Mouse (Mus musculus) kidney, embryonic 16.5 days (tissue): ENCODE data around the gene Zfp446. TPM values are rescaled to one million over a fixed set of nuclear protein-coding genes. Genes with fewer than 3 reads are reported as not detected.

ENCODE experiments used
- ATAC-seq: fragments of 200-750 bp; cut with Nextera tagmentation; 2 replicates; pipeline ENCODE4 v1.8.0; 2017; ENCODE audit warnings: moderate TSS enrichment; ENCODE audit not compliant: low FRiP score, low TSS enrichment
- H3K27ac ChIP-seq: fragments of 300-500 bp; sonication (generic); 2 replicates; pipeline ENCODE4 v1.5.1; 2014; ENCODE audit warnings: low read length
- H3K27me3 ChIP-seq: fragments of 300-500 bp; sonication (generic); 2 replicates; pipeline ENCODE4 v1.6.1; 2014; ENCODE audit warnings: low read length, control low read depth, mixed read lengths; ENCODE audit not compliant: insufficient read depth
- H3K36me3 ChIP-seq: fragments of 300-500 bp; sonication (generic); 2 replicates; pipeline ENCODE4 v1.6.1; 2014; ENCODE audit warnings: low read length, control low read depth, mixed read lengths; ENCODE audit not compliant: insufficient read depth
- H3K4me1 ChIP-seq: fragments of 300-500 bp; sonication (generic); 2 replicates; pipeline ENCODE4 v1.6.1; 2014; ENCODE audit warnings: low read length, control low read depth, mixed read lengths; ENCODE audit not compliant: insufficient read depth
- H3K4me2 ChIP-seq: fragments of 300-500 bp; sonication (generic); replicated peaks from 2 replicates; pipeline ENCODE4 v1.6.1; 2014; ENCODE audit warnings: low read depth, low read length
- H3K4me3 ChIP-seq: fragments of 300-500 bp; sonication (generic); 2 replicates; pipeline ENCODE4 v1.5.1; 2014; ENCODE audit warnings: mild to moderate bottlenecking, low read length
- H3K9ac ChIP-seq: fragments of 300-500 bp; sonication (generic); replicated peaks from 2 replicates; pipeline ENCODE4 v1.6.1; 2014; ENCODE audit warnings: low read length
- H3K9me3 ChIP-seq: fragments of 300-500 bp; sonication (generic); 2 replicates; pipeline ENCODE4 v1.6.1; 2016; ENCODE audit warnings: low read length, control low read depth
- WGBS: fragments of 180-500 bp; shearing (Covaris S2); extraction: QIAGEN DNeasy Blood & Tissue Kit; methylation state at CpG from one replicate; pipeline ENCODE4 v1.1.7; 2014; 5-methylcytosine and 5-hydroxymethylcytosine counted together
- polyA plus RNA-seq: library from polyadenylated mRNA; unstranded; fragments of >200 nt; fragmentation: Nextera tagmentation; extraction: Ambion mirVana; gene quantifications from 2 replicates; pipeline ENCODE4 v1.2.1, GENCODE M21; 2015

The Zfp446 gene
- polyA plus RNA-seq, 1 experiment from 2014 or later = 12.4 TPM

GRCm38 (mm10) chr7:12980291-12980690 is 2.6 kb downstream of the Zfp446 start:
- H3K4me2 ChIP-seq = no peak overlapping the region
- H3K9me3 ChIP-seq = no peaks in the 10 kb centered on the region
- no peak overlapping the region for H3K27ac ChIP-seq
- no peak overlapping the region for H3K4me3 ChIP-seq
- H3K4me1 ChIP-seq = peaks cover 15% of the 10 kb centered on the region
- no peak overlapping the region for H3K9ac ChIP-seq
- ATAC-seq = no peak
- no peaks in the 10 kb centered on the region for H3K36me3 ChIP-seq
- WGBS = 77% methylated on average over 7 of the region's 7 CpGs
- H3K27me3 ChIP-seq = no peaks in the 10 kb centered on the region

DNA sequence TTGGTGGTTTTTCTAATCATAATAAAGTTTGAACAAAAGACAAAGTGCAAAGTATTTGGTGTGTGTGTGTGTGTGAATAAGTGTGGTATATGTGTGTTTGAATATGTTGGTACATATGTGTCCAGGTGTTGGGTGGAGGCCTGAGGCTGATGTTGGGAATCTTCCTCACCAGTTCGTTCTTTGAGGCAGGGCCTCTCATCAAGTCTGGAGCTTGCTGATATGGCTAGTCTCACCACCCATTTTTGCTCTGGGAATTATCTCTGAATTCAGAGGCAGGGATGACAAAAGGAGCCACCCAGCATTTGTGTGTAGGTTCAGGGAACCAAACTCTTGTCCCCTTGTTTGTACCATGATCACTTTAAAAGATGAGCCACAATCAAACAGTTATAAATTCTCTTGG is 8.1 kb downstream of the Zfp446 start:
- H3K36me3 ChIP-seq = no peaks in the 10 kb centered on the region
- H3K4me3 ChIP-seq = no peak overlapping the region

GRCm38 (mm10) chr7:12986906-12987305 is 9.3 kb downstream of the Zfp446 start:
- H3K9me3 ChIP-seq = no peaks in the 10 kb centered on the region
- 90% methylated on average over 8 of the region's 8 CpGs for WGBS

More for the DNA sequence above, 8.1 kb downstream of the Zfp446 start:
- no peaks in the 10 kb centered on the region for H3K4me1 ChIP-seq
- H3K9me3 ChIP-seq = no peaks in the 10 kb centered on the region
- H3K9ac ChIP-seq = no peak overlapping the region
- no peak overlapping the region for H3K27ac ChIP-seq
- H3K27me3 ChIP-seq = no peaks in the 10 kb centered on the region
- H3K4me2 ChIP-seq = no peak overlapping the region
- ATAC-seq = no peak
- 83% methylated on average over 1 of the region's 1 CpGs for WGBS

DNA sequence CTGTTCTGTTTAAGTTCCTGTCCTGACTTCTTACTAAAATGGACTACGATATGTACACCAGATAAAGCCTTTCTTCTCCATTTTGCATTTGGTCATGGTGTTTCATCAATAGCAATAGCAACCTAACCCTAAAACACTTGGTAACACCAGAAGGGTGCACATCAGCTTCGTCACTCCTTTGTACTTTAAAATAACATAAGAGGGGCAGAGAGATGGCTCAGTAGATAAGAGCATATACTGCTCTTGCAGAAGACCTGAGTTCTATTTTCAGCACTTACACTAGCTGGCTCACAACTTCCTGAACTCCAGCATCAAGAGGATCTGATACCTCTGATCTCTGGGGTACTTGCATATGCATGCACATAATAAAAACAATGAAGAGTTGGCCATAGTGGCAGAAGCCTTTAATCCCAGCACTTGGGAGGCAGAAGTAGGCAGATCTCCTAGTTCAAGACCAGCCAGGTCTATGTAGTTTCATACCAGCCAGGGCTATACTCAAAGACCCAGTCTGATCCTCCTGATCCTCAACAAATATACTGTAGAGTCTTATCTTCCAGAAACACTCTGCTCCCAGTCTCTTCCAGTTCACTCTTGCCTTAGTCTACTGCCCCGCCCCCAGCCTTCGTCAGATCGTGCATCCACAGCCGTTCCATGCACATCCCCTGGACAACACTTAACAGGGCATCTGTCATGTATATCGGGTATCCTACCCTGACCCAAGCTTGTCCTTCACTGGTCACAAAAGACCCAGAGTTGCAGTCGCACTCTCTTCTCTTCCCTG is 10.0 kb downstream of the Zfp446 start:
- Histone ChIP-seq H3K4me1 (no peaks in the 10 kb centered on the region), H3K27me3 (no peaks in the 10 kb centered on the region), H3K9ac (no peak overlapping the region), H3K27ac (no peak overlapping the region), H3K9me3 (no peaks in the 10 kb centered on the region), H3K36me3 (no peaks in the 10 kb centered on the region), H3K4me2 (no peak overlapping the region), H3K4me3 (no peak overlapping the region)
- 75% methylated on average over 8 of the region's 8 CpGs for WGBS
- no peak for ATAC-seq

More at GRCm38 (mm10) chr7:12986906-12987305, 9.3 kb downstream of the Zfp446 start:
- Histone ChIP-seq H3K4me2 (no peak overlapping the region), H3K9ac (no peak overlapping the region), H3K27ac (no peak overlapping the region), H3K27me3 (no peaks in the 10 kb centered on the region), H3K36me3 (no peaks in the 10 kb centered on the region), H3K4me1 (no peaks in the 10 kb centered on the region), H3K4me3 (no peak overlapping the region)
- ATAC-seq = no peak

DNA sequence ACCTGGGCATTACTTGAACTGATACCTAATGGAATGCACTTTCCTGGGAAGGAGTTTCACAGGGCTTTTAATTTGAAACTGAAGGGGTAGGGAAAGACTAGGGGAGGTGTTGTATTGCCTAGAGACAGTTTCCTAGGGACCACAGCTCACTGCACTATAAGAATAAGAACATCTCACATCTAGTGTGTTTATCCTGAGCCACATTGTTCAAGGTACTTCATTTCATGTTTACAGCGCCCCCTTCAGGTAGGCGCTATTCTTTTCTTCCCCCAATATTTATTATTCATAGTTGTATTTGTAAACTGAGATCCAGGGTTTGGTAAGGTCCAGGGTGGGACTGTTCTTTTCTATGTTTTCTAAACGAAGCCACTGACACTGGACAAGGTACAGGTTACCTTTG is 14.6 kb downstream of the Zfp446 start:
- Histone ChIP-seq H3K4me2 (no peak overlapping the region), H3K9me3 (no peaks in the 10 kb centered on the region), H3K27me3 (no peaks in the 10 kb centered on the region), H3K4me3 (no peak overlapping the region), H3K36me3 (no peaks in the 10 kb centered on the region), H3K9ac (no peak overlapping the region), H3K4me1 (no peaks in the 10 kb centered on the region), H3K27ac (no peak overlapping the region)
- WGBS = 2% methylated on average over 3 of the region's 3 CpGs
- no peak for ATAC-seq

GRCm38 (mm10) chr7:12993148-12993547 is 15.5 kb downstream of the Zfp446 start:
- H3K4me2 ChIP-seq = no peak overlapping the region
- H3K4me1 ChIP-seq = no peaks in the 10 kb centered on the region
- no peak overlapping the region for H3K9ac ChIP-seq
- H3K27ac ChIP-seq = no peak overlapping the region
- no peaks in the 10 kb centered on the region for H3K36me3 ChIP-seq
- 87% methylated on average over 10 of the region's 10 CpGs for WGBS
- H3K9me3 ChIP-seq = no peaks in the 10 kb centered on the region
- ATAC-seq = no peak
- no peak overlapping the region for H3K4me3 ChIP-seq
- H3K27me3 ChIP-seq = no peaks in the 10 kb centered on the region

GRCm38 (mm10) chr7:12995862-12996261 is 18.2 kb downstream of the Zfp446 start:
- Histone ChIP-seq H3K36me3 (no peaks in the 10 kb centered on the region), H3K4me3 (no peak overlapping the region), H3K27ac (no peak overlapping the region), H3K27me3 (no peaks in the 10 kb centered on the region), H3K9me3 (no peaks in the 10 kb centered on the region), H3K4me1 (no peaks in the 10 kb centered on the region), H3K9ac (no peak overlapping the region), H3K4me2 (no peak overlapping the region)
- ATAC-seq = no peak

DNA sequence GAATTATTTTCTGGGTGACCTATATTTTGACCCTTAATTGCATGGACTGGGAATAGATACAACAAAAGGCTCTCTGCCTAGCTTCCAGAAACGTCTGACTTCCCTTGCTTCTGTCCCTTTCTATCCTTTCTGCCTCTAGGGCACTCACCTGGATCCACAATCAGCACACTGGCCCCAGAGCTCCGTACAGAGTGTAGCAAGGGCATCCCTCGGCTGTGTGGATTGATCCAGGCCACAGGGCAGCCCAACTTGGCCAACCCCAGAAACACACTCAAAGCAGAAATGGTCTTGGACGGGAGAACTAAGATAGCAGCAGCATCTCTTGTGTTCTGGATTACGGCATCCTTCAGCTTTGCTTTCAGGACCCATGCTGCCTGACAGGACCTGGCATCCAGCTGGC is 19.6 kb downstream of the Zfp446 start:
- no peaks in the 10 kb centered on the region for H3K27me3 ChIP-seq
- ATAC-seq = no peak
- H3K9me3 ChIP-seq = no peaks in the 10 kb centered on the region
- no peak overlapping the region for H3K9ac ChIP-seq
- H3K4me1 ChIP-seq = no peaks in the 10 kb centered on the region
- 69% methylated on average over 5 of the region's 5 CpGs for WGBS
- no peak overlapping the region for H3K4me2 ChIP-seq
- no peak overlapping the region for H3K27ac ChIP-seq
- H3K36me3 ChIP-seq = no peaks in the 10 kb centered on the region
- H3K4me3 ChIP-seq = no peak overlapping the region

DNA sequence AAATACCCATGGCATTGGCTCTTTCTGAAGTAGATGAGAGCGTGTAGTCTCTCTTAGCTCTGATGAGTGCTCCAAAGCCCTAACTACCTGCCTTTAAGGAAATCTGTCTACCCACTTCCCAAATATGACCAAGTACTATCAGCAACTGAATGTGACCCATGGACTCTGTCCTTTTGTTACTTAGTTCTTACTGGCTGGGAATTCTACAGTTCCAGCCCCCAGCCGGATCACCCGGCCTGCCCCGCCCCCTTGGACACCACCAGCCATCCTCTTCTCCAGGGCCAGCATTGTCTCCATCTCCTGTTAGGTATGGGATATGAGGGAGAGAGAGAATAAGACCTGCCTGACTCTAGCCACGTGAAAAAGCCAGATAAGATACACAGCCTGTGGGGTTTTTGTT is 20.4 kb downstream of the Zfp446 start, which contains the start of gene Slc27a5:
Gene Slc27a5 (minus strand): TSS at position 140 of the 400 bp plus-strand sequence.
- Histone ChIP-seq H3K27me3 (no peaks in the 10 kb centered on the region), H3K9me3 (no peaks in the 10 kb centered on the region), H3K4me3 (no peak within 1 kb of the TSS), H3K4me2 (no peak within 1 kb of the TSS), H3K9ac (no peak within 1 kb of the TSS), H3K4me1 (no peaks in the 10 kb centered on the region), H3K36me3 (no peaks in the 10 kb centered on the region), H3K27ac (no peak within 1 kb of the TSS)
- WGBS = 69% methylated on average over 5 of the region's 5 CpGs
- ATAC-seq = no peak

DNA sequence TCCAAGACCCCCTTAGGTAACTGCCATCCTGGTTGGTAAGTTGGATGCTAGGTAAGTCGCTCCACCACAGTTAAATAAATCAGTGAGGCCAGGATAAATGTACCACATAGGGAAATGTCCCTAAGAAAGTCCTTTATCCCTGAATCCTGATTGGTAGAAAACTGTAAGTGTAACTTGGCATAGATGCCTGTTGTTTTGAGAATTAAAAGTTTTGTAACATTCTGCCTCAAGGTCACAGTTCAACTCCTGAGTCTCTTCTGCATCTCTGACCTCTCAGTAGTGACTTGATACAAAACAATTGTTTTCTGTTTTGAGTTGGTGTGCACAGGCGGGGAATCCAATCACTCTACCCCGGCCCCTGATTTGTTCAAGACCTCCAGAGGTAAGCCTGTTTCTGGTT is 21.2 kb downstream of the Zfp446 start, which contains the start of gene Trim28:
Gene Trim28 (plus strand): TSS at position 264 of the 400 bp plus-strand sequence.
- Histone ChIP-seq H3K9ac (no peak within 1 kb of the TSS), H3K27me3 (no peaks in the 10 kb centered on the region), H3K9me3 (no peaks in the 10 kb centered on the region), H3K4me2 (no peak within 1 kb of the TSS), H3K27ac (no peak within 1 kb of the TSS), H3K4me3 (no peak within 1 kb of the TSS), H3K36me3 (no peaks in the 10 kb centered on the region), H3K4me1 (no peaks in the 10 kb centered on the region)
- 74% methylated on average over 3 of the region's 3 CpGs for WGBS
- no peak for ATAC-seq
